Mouse (Mus musculus) midbrain, embryonic 16.5 days (tissue): ENCODE data around the gene Slx4ip. TPM values are rescaled to one million over a fixed set of nuclear protein-coding genes. Genes with fewer than 3 reads are reported as not detected.

Source experiments
- ATAC-seq: fragments of 200-750 bp; cut with Nextera tagmentation; 2 replicates; pipeline ENCODE4 v1.8.0; 2017; ENCODE audit warnings: moderate TSS enrichment
- H3K27ac ChIP-seq: fragments of 300-500 bp; sonication (generic); 2 replicates; pipeline ENCODE4 v1.5.1; 2014; ENCODE audit warnings: mild to moderate bottlenecking, low read length, mixed read lengths
- H3K27me3 ChIP-seq: fragments of 300-500 bp; sonication (generic); 2 replicates; pipeline ENCODE4 v1.6.1; 2014; ENCODE audit warnings: low read depth, low read length, mixed read lengths; ENCODE audit not compliant: control insufficient read depth, insufficient read depth
- H3K36me3 ChIP-seq: fragments of 300-500 bp; sonication (generic); 2 replicates; pipeline ENCODE4 v1.6.1; 2014; ENCODE audit warnings: mild to moderate bottlenecking, low read length, moderate library complexity, mixed read lengths; ENCODE audit not compliant: control insufficient read depth, insufficient read depth
- H3K4me1 ChIP-seq: fragments of 300-500 bp; sonication (generic); 2 replicates; pipeline ENCODE4 v1.6.1; 2014; ENCODE audit warnings: mild to moderate bottlenecking, low read length, mixed read lengths; ENCODE audit not compliant: control insufficient read depth, insufficient read depth
- H3K4me2 ChIP-seq: fragments of 300-500 bp; sonication (generic); 2 replicates; pipeline ENCODE4 v1.6.1; 2014; ENCODE audit warnings: mild to moderate bottlenecking, low read length, mixed read lengths
- H3K4me3 ChIP-seq: fragments of 300-500 bp; sonication (generic); 2 replicates; pipeline ENCODE4 v1.5.1; 2014; ENCODE audit warnings: low read depth, mild to moderate bottlenecking, low read length, moderate library complexity, mixed read lengths
- H3K9ac ChIP-seq: fragments of 300-500 bp; sonication (generic); 2 replicates; pipeline ENCODE4 v1.6.1; 2014; ENCODE audit warnings: low read depth, low read length, mixed read lengths
- H3K9me3 ChIP-seq: fragments of 300-500 bp; sonication (generic); replicated peaks from 2 replicates; pipeline ENCODE4 v1.6.1; 2014; ENCODE audit warnings: mild to moderate bottlenecking, low read length, mixed read lengths; ENCODE audit not compliant: control insufficient read depth, poor library complexity, severe bottlenecking
- WGBS: fragments of 180-500 bp; shearing (Covaris S2); extraction: QIAGEN DNeasy Blood & Tissue Kit; methylation state at CpG from one replicate; pipeline ENCODE4 v1.1.7; 2014; 5-methylcytosine and 5-hydroxymethylcytosine counted together
- polyA plus RNA-seq: library from polyadenylated mRNA; unstranded; fragments of >200 nt; fragmentation: Nextera tagmentation; extraction: Ambion mirVana; gene quantifications from 2 replicates; pipeline ENCODE4 v1.2.1, GENCODE M21; 2015

Slx4ip gene
- polyA plus RNA-seq, 1 experiment from 2014 or later = 13.2 TPM

DNA sequence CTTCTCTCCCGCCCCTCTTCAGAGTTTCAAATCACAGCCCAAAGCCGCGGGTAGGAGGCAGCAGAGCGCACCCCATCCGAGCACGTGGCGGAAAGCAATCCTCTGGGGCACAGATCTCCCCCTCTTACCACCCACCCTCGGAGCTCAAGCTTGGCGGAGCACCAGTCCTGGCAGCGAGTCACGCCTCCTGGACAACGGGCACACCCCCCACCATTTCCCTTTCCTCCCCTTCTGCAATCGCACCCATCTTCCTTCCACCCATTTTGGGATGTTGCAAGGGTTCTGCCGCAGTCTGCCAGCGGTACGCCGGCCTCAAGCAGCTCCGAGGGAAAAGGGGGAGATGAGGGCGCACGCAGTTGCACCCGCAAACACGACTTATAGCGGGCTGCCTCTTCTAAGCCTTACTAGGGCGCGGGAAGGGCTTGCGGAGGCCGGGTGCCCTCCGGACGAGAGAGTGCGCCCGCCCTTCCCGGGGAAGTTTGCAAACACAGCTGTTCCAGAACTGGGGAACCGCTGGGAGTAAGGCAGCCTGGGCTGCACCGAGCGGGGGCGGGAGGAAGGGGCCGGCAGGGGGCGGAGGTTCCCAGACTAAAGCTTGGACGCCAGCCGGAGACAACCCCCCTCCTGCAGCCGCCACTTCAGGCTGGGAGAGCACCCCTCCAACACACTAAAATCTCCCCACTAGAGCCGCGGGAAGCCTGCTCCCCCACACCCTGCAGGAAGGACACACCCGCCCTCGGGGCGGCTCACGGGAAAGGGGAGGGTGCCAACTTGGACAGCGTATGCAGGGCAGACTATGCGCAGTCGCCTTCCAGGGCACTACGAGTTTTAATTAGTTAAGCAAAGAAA is 223.5 kb downstream of the Slx4ip start:
- peak overlapping the region; percentile 85 for H3K4me2 ChIP-seq
- no peaks in the 10 kb centered on the region for H3K9me3 ChIP-seq
- H3K9ac ChIP-seq = peak overlapping the region; percentile 64
- no peaks in the 10 kb centered on the region; the same call in 1 of the 2 replicates for H3K27me3 ChIP-seq
- peak overlapping the region; percentile 62 for H3K27ac ChIP-seq
- no peaks in the 10 kb centered on the region for H3K36me3 ChIP-seq
- peak overlapping the region; percentile 68 for H3K4me3 ChIP-seq
- peak; percentile 44 for ATAC-seq
- H3K4me1 ChIP-seq = peaks cover 44% of the 10 kb centered on the region
- WGBS = under 1% methylated on average over 51 of the region's 51 CpGs

DNA sequence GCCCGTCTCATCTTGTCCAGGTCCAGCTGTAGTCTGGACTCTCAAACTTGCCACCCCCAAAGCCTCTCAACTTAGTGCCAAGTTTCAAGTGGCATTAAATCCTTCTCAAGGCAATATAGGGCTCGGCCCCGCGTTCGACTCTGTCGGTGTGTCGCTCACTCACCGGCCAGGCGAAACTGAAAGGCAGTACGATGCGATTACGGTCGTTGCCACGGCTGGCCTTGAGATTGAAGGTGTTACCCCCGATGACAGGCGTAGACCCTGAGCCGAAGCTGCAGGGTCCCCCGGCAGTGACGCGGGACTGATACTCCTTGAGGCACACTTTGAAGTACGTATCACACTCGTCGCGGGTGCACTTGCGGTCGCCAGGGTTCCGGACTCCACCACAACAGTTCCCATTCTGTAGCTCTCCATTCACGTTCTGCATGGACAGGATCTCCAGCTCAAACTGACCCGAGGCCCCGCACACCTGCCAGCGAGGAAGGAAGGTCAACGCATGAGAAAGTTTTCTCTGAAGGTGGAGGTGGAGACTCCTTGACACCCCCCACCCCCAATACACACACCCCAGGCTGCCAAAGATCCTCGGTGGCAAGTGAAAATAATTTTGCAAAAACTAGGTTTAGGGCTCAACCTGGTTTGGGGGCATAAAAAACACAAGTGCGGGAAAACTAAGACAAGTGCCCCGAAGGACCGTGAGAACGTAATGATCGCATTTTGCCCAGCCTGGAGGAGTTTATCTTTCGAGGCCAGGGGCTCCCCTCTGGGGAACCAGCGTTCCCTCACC is 224.4 kb downstream of the Slx4ip start:
- WGBS = under 1% methylated on average over 40 of the region's 40 CpGs

DNA sequence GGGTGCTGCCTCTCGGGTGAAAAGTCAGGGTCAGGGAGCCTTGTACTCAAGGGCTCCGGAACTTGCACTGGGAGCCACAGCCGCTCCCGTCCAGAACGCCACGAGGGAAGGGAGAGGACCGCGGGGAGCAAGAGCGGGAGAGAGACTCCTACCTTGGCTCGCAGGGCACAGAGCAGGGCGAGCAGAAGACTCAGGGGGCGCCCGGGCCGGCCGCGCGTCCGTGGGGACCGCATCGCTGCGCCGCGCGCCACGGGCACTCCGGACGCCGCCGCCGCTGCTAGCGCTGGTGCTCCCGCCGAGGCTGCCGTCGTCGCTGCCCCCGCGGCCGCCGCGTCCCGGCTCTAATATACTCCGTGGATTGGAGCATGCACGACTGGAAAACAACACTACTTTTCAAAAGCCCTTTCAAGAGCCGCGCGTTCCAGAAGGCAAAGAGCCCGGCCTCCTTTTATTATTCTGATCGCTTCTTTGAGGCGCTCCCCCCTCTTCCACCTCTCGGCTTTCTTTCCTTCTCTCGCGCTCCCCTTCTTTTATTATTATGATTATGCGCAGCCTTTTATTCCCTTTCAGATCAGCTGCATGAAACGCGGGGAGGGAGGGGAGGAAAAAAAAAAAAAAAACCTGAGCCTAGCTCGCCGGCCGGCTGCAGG is 225.1 kb downstream of the Slx4ip start, which contains the start of gene Jag1:
Jag1 (minus strand) TSS at position 620 of the 650 bp plus-strand sequence.
- peak; percentile 12 for ATAC-seq
- WGBS = under 1% methylated on average over 55 of the region's 59 CpGs
- Histone ChIP-seq H3K4me1 (peaks cover 34% of the 10 kb centered on the region), H3K4me3 (peak within 1 kb of the TSS; percentile 68), H3K27me3 (no peaks in the 10 kb centered on the region; the same call in 1 of the 2 replicates), H3K36me3 (no peaks in the 10 kb centered on the region), H3K9ac (peak within 1 kb of the TSS; percentile 64), H3K9me3 (no peaks in the 10 kb centered on the region), H3K27ac (peak within 1 kb of the TSS; percentile 83), H3K4me2 (peak within 1 kb of the TSS; percentile 85)

More for the DNA sequence above, 224.4 kb downstream of the Slx4ip start:
- Histone ChIP-seq H3K9ac (peak overlapping the region; percentile 64), H3K9me3 (no peaks in the 10 kb centered on the region), H3K27ac (peak overlapping the region; percentile 83), H3K27me3 (no peaks in the 10 kb centered on the region; the same call in 1 of the 2 replicates), H3K4me2 (peak overlapping the region; percentile 85), H3K4me3 (peak overlapping the region; percentile 68), H3K4me1 (peaks cover 37% of the 10 kb centered on the region), H3K36me3 (no peaks in the 10 kb centered on the region)
- ATAC-seq = no peak

DNA sequence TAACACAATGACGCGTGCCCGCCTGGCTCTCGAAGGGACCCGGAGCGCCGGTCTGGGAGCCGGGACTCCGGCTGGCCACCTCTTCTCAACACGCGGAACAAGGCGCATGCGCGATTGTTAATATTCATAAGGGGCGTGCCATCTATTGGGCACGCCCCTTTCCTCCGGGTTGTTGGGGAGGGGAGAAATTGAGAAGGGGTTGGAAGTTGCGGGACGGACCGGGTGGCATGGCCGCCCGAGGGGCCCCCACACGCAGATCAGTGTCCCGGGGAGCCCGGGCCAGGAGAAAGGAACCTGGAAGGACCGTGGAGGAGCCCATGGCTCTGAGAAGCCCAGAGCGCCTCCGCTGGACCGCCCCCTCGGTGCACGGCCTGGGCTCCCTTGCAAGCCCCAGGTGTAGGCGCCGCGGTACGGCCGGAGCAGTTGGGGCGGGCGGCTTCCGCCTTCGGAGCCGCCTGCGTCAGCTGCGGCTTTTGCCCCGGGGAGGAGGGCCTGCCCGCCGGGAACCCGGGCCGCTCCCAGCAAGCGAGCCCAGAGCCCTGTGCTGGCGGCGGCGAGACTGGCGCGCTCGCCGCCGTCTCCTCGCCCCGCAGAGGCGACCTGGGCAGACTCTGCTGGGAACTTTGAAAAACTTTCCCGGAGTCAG is 225.8 kb downstream of the Slx4ip start:
- peak overlapping the region; percentile 83 for H3K27ac ChIP-seq
- no peaks in the 10 kb centered on the region for H3K36me3 ChIP-seq
- H3K4me2 ChIP-seq = peak overlapping the region; percentile 85
- peaks cover 31% of the 10 kb centered on the region for H3K4me1 ChIP-seq
- H3K9me3 ChIP-seq = no peaks in the 10 kb centered on the region
- peak; percentile 83 for ATAC-seq
- under 1% methylated on average over 60 of the region's 61 CpGs for WGBS
- H3K27me3 ChIP-seq = no peaks in the 10 kb centered on the region; the same call in 1 of the 2 replicates
- H3K9ac ChIP-seq = peak overlapping the region; percentile 64
- peak overlapping the region; percentile 68 for H3K4me3 ChIP-seq

DNA sequence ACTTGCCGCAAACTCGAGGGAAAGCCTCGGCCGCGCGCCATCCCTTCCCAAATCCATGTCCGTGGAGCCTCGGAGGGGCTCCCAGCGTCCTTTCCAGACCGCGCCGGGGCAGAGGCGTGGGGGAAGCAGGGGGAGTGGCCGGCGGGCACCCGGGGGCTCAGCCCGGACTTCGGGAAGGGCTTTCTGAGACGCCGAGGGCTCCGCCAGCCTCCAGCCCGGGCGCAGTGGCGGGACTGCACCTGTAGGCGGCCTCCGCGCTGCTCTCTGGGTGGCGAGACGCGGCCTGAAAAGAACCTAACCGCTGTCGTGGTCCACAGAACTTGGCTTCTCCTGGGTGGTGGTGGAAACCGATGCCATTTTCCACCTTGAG is 226.3 kb downstream of the Slx4ip start:
- H3K4me3 ChIP-seq = peak overlapping the region; percentile 68
- no peaks in the 10 kb centered on the region for H3K36me3 ChIP-seq
- WGBS = under 1% methylated on average over 32 of the region's 33 CpGs
- H3K27ac ChIP-seq = peak overlapping the region; percentile 83
- no peaks in the 10 kb centered on the region for H3K9me3 ChIP-seq
- peak overlapping the region; percentile 64; the same call in 1 of the 2 replicates for H3K9ac ChIP-seq
- ATAC-seq = peak; percentile 66
- peak overlapping the region; percentile 85 for H3K4me2 ChIP-seq
- peaks cover 27% of the 10 kb centered on the region for H3K4me1 ChIP-seq
- no peaks in the 10 kb centered on the region; the same call in 1 of the 2 replicates for H3K27me3 ChIP-seq

Other genes starting within 250 kb of the Slx4ip start
- 175 and 244 TPM in 2 replicates for gene Snap25, start 177.8 kb upstream of the Slx4ip start, polyA plus RNA-seq
- gene AL731706.2, start 5.5 kb upstream of the Slx4ip start, polyA plus RNA-seq = 17.8 and 27.2 TPM in 2 replicates
- 16.6 and 17.0 TPM in 2 replicates for gene AL731706.1, start 171 bp downstream of the Slx4ip start, polyA plus RNA-seq
- 12.1 and 12.8 TPM in 2 replicates for gene Mkks, start 171 bp downstream of the Slx4ip start, polyA plus RNA-seq
- gene Jag1, start 225.4 kb downstream of the Slx4ip start, polyA plus RNA-seq = 8.6 and 10.1 TPM in 2 replicates